Mouse (Mus musculus) kidney, adult 11 months (tissue): Measurements from ENCODE around the gene Cit.
"Not testable (repeated sequence)": the region's sequence is repeated elsewhere in the genome, so short reads cannot be mapped to it uniquely, and the experiment has no call there.

ENCODE experiments used
- DNase-seq: peaks from one replicate; pipeline ENCODE4 v3.0.0; 2022

Cit gene

DNA sequence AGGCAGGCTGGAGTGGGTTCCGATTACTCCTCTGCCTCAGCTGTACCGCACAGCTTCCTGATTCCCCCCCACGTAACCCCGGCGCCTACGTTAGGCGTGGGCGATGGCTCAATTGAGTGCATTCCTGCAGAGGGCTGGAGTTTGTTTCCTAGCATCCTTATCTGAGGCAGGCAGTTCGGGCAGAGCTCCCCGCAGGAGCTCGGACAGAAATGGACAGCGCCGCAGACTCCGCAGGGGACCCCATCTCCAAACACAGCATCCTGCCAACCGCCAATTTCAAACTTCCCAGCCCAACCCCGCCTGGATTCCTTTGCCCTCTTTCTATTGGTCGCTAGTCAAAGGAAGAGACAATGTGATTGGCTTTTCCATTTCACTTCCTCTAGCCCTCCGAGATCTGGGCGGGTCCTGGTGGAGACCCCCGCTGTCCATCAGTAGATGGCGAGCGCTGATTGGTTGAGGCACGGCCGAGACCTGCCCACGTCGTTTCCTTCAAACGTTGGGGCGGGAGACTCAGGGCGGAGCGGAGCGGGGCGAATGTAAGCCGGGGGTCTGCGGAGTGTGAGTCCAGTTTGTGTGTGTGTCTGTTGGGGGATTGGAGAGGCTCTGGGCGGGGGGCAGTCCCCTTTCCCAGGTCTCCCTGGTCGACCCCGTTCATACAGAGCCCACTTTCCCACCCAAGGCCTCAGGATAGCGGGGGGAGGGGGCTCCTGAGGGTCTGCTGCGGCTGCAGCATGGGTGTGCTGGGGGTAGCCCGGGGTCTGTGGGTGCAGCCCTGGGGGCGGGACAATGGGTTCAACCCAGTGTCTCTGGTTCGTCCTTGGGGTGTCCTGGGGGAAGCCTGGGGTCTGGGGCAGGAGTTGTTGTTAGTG, at the start of gene Cit:
Cit (plus strand) TSS at position 513 of the 869 bp plus-strand sequence.
- DNase-seq = peak; percentile 78

DNA sequence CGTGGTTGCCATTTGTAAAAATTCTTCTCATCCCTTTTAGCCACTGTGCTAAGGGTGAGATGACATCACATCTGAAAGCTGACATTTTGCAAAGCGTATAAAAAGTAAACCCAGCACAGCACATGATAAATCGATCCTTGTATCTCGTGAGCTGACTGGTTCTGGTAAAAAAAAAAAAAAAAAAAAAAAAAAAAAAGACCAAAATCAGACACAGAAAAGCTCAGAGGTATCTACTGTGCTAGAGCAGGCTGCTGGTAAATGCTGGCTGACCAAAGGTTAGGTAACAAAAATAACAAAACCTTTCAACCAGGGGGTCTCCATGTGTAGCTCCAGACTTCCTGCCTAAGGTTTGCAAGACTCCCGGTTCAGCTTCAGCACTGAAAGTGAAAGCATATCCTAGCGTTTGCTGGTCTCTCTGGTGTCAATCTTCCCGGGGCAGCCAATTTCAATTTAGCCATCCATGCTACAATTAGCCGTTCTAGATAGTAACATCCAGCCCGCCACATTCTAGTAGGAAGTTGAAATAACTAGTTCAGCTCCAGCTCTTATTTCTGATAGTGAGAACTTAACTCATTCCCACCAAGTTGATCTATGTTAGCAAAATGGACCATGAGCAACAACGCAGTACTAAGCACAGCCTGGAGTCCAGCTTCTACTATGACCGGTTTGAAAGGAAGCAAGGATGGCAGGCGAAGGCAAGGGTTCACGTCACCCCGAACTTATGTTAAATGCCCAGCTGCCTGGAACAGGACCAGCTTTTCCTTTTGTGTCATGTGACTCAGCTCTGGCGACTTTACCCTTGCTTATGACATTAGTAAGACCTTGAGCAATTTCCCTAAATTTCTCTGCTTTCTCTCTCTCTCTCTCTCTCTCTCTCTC, 45.8 kb upstream of the Cit start:
- DNase-seq = peak; percentile 18

DNA sequence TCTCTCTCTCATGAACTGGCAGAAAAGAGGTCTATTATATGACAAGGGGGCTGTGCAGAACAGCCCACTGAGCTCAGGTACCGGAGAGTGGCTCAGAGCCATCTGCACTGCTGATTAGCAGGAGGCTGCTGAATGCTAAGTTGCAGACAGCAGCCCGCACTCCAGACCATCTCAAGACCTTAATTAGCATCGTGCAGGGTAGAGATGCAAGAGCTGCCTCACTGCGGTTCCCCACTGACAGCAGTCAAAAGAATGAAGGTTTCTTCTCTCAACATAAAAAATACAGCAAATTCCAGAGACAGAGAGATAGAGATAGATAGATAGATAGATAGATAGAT, 45.2 kb upstream of the Cit start:
- no peak for DNase-seq

DNA sequence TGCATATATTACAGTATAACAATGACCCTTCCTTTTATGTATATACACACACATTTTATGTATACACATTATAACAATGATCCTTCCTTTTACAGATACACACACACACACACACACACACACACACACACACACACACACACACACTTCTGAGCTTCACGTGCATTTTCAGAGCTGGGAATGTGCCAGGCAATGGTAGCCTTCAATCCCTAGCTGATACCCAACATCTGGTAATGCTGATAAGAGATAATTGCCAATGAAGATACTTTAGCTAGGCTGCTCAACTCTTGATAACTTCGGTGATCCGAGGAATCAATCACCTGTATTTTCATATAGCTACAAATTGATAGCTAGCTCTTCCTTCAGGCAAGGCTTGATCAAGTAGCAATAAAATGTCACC, 32.8 kb upstream of the Cit start:
- DNase-seq = no peak

DNA sequence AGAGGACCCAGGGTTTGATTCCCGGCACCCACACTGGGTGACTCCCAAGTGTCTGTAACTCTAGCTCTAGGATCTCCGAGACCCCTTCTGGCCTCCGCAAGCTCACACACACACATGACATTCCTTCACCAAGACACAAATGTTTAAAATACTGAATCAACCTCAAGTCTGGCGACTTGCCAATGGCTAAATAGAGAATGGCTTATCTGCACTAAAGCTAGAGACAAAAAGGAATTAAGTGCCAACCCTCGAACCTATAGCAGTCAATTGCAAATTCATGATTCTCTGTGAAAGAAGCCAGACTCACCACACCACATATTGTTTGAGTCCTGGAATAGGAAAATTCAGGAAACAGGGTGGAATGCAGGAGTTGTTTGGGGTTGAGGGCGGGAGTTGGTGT, 28.1 kb upstream of the Cit start:
- no peak for DNase-seq

DNA sequence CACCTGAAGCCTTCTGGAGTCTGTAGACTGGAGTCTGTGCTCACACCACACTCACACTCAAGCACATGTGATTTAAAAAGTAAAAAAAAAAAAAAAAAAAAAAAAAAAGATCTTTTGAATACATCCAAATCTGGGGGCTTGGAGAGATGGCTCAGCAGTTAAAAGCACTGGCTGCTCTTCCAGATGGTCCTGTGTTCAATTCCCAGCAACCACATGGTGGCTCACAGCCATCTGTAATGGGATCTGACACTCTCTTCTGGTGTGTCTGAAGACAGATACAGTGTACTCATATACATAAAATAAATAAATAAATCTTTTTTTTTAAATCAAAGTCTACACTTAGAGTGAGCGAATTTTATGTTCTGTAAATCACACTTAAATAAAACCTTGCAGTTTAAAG, 27.4 kb upstream of the Cit start:
- DNase-seq = not testable (repeated sequence)

DNA sequence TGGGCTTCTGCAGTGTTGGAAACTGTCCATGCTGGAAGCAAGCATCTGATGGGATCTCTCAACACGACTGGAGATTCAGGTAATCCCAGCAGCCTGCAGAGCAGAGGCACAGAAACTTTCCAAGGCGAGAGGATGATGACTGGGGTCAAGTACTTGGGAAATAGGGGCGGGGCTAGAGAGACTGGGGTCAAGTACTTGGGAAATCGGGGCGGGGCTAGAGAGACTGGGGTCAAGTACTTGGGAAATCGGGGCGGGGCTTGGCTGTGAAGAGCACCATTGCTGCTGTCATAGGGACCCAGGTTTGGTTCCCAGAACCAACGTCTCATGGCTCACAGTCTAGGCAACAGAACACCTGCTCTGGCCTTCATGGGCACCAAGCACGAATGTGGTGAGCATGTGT, 25.1 kb upstream of the Cit start:
- DNase-seq = no peak

DNA sequence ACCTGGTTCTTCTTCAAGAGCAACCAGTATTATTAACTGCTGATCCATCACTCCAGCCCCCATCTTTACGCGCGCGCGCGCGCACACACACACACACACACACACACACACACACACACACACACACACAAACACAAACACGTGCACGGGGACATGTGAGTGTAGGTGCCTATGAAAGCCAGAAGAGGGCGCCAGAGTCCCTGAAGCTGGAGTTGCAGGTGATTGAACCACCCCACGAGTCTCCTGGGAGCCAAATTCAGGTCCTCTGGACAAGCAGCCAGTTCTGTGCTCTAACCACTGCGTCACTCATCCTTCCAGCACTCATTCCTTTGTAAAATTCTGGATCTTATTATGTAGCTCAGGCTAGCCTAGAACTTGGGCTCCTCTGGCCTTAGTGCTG, 23.9 kb upstream of the Cit start:
- no peak for DNase-seq

DNA sequence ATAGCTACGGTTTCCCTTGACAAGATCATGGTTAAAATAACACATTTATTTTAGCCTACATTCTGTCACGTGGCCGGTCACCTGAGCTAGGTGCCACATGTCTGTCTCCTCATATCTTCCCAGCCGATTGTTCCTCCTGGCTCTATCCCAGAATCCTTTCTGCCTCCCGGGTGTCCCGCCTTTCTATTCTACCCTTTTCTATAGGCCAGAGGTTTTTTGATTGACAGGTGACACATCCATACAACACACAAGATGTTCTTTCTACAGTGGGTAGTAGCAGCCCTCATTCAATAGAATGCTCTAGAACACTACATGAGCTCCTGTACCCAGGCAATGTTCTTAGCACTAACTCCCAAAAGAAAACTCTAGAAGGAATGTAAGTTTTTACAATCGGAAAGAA, 23.2 kb upstream of the Cit start:
- DNase-seq = no peak

DNA sequence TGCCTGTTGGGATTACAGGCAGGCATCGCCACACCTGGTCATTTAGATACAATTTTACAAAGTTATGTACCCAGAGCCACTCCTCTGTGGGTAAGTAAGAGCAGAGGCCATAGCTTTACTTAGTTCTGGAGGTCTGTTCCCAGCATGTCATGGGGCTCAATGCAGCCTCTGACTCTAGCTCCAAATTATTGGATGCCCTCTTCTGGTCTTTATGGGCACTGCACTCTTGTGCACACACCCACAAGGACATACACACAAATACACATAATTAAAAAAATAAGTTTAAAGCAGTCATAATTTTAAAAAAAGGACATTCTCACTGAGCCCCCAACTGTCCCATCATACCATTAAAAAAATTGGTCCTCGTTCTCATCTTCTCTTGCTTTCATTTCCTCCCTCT, 12.3 kb upstream of the Cit start:
- no peak for DNase-seq

DNA sequence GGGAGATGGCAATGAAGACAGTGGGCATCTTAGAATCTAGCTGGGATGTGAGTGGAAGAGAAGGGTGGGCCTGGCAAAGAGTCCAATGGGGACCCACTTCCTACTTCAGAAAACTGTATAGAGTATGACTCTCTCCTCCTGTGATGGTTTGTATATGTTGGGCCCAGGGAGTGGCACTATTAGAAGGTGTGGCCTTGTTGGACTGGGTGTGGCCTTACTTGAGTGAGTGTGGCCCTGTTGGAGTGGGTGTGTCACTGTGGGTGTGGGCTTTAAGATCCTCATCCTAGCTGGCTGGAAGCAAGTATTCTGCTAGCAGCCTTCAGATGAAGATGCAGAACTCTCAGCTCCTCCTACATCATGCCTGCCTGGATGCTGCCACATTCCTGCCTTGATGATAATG, 11.3 kb upstream of the Cit start:
- DNase-seq = not testable (repeated sequence)

DNA sequence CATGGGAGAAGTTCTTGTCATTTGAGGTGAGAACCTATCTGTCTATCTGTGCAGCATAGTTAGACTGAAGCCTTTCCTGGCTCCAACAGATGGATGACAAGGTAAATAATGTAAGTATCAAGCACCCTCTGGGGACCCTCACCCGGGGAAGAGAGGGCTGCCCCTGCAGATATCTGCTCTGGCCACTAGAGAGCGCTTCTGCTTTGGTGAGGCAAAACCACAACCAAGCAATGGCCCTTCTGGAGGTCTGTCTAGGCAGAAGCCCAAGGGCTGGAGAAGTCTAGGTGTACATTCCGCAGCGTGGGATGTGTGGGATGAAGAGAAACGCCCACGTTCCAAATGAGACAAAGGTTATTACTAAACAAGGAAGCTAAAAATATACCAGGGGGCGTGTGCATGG, 9.8 kb upstream of the Cit start:
- DNase-seq = no peak

DNA sequence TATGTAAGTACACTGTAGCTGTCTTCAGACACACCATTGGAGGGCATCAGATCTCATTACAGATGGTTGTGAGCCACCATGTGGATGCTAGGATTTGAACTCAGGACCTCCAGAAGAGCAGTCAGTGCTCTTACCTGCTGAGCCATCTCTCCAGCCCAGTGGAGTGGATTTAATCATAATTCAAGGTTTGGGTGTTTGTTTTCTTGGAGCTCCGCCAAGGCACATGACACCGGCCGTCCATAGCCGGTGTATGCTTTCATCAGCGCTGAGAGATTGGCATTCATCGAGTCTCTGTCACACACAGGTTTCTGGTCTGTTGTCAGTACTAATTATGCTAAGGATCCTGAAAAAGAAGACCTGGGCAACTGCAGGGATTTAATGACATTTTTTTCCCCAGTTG, 7.0 kb upstream of the Cit start:
- DNase-seq = no peak

DNA sequence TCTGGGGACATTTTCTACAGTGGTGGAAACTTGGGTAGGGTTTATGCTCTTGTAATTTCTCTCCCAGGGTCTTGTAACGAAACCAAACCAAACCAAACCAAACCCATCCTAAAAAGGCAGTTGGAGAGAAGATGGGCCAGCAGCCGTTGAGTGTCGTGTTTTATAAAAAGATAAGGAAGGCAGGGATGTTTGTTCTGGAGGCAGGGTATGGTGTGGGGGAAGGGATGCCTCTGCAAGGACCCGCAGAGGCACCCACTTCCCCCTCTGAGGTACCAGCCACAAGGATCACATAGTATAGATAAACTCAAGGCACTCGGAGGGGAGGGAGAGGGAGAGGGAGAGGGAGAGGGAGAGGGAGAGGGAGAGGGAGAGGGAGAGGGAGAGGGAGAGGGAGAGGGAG, 4.6 kb upstream of the Cit start:
- no peak for DNase-seq

DNA sequence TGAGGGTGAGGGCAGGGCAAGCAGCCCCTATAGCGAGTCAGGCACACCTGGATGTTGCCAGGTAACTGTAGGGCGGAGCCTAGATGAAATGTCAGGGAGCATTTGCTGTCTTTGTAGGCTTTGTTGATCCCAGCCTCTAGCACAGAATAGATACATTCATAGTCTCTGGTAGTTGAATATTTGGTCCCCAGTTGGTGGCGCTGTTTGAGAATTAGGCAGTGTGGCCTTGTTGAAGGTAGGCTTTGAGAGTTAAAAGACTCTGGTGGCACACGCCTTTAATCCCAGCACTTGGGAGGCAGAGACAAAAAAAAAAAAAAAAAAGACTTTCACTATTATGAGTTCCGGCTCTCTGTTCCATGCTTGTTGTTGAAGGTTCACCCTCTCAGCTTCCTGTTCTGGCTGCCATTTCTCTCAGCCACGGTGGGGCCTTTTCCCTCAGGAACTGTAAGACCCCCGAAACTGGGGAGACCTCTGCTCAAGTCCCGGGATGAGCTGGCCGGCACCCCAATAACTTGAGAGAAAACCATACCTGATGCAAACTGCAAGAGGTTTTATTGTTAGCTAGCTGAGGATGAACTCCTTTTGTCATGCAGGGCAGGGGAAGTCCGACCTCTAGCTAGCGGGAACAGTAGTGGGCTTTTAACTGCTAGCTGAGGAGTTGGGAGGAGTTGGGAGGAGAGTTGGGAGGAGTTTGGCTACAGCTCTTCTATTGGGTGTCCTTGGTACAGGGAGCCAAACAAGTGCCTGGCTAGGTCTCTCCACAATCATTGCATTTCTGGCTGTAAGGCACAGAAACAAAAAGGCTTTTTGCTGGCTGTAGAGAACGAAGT, 3.9 kb upstream of the Cit start:
- no peak for DNase-seq

DNA sequence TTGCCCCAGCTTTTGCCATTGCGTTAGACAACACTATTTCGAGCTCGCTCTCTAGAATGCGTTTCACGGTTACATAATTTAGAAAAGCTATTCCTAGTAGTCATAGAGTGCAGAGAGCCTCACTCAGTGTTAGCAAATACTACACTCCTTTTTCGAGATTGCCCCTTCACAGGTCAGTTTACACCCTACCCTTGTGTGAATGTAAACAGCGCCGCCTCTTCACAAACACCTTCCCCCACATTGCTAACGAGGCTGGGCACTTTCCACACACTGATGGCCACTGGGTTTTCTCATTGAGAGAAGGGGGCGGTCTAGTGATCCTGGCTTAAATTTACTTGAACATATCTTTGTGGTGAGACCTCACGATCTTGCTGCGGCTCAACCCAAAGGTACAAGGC, 711 bp upstream of the Cit start:
- DNase-seq = no peak

DNA sequence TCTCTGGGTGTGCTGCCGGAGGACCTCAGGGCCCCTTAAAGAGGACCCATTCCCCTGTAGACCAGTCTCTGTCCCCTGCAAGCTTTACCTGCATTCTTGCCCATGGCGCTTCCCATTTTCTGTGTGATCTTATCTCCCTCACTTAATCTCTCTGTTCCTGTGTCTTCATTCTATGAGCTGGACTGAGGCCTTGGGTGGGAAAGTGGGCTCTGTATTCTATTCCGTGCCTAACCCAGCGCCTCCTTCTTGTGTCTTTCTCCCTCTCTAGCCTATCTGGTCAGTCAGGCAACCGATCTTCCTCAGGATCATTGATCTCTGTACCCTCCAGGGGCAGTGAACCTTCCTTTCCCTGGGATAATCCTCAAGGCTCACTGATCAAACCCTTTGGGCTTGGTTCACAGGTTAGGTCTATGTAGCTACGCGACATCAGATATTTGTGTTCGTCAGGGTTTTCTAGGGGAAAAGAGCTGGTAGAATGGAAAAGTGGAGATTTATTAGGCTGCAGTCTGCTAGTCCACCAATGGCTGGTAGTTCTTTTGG, 627 bp downstream of the Cit start:
- peak; percentile 45 for DNase-seq

DNA sequence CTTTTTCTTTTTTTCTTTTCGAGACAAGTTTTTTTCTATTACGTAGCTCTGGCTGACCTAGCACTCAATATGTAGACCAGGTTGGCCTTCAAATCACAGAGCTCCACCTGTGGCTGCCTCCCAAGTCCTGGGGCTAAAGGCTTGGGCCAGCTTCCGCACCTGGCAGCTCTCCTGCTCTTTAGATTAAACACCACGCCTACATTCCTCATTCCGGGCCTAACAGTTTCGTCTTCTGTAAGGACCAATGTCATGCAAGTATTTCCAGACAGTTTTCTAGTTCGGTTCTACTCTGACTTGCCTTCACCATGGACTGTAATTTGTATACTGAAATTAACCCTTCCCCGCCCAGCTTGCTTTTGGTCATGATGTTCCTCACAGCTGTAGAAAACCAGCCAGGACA, 2.1 kb downstream of the Cit start:
- no peak for DNase-seq

DNA sequence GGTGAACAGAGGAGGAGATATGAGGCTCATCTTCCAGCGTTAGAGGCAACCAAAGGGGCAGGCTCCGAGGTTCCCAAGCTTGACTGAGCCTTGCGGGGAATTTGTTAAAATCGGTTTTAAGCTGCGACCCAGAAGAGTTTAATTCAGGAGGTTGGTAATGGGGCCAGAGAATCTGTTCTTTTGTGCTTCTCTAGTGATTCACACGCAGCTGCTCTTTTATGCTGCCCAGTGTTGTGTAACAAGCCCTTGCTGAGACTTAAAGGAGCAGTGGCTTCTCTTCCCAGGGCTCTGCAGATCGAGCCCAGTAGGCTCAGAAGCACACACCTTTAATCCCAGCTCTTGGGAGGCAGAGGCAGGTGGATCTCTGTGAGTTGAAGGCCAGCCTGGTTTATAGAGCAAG, 3.4 kb downstream of the Cit start:
- DNase-seq = no peak

DNA sequence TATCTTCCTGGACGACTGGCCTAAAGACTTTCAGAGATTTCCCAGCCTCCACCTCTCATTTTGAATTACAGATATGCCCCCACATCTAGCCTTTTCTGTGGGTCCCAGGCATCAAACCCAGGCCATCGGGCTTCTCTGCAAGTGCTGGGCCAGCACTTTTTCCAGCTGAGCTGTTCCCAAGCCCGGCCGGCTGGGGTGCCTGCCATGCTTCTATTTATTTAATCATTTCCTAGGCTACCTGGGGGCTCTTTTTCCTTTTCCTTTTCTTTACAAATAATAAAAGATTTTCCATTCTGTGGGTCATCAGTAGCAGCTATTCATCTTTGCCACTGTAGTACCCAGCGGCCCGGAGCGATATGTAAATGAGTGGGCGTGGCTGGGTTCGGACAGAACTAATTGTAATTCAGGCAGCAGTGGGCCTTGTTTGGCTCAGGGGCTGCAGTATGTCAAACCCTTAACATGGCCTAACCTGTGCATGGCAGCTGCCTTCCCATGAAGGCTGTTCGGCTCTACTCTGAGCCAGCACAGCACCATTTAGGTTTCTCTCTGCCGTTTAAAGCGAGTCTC, 4.3 kb downstream of the Cit start:
- DNase-seq = no peak

DNA sequence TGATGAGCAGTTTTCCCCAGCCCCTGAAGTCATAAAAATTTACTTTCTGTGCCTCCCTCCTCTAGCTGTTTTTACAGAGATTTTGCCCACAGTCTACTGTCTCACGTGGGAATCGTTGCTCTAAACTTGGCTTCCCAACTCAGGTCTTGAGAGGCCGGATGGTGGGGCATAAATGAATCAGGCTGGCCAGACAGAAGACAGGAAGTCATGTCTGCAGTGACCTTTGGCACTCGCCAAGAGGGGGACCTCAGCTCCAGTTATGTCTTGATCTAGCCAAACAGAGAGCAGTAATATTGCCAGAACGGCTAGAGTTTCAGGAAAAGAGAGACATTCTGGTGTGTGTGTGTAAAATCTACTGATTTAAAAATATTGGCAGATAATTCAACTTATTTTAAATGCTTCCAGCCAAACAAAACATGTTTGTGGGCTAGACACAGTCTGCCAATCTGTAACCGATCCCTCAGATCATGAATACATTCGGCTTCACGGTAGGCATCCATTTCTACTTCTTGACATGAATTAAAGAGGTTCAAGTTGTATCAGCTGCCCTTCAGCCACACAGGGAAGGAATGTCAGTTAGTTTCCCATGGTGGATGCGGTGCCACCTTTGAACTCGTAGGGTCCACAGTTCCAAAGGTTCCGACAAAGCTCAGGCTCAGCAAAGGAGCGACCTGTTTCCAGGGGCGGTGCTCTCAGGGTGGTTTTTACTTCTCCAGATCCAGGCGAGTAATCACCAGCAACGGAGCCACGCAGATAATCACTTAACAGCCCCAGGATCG, 5.4 kb downstream of the Cit start:
- peak; percentile 72 for DNase-seq

DNA sequence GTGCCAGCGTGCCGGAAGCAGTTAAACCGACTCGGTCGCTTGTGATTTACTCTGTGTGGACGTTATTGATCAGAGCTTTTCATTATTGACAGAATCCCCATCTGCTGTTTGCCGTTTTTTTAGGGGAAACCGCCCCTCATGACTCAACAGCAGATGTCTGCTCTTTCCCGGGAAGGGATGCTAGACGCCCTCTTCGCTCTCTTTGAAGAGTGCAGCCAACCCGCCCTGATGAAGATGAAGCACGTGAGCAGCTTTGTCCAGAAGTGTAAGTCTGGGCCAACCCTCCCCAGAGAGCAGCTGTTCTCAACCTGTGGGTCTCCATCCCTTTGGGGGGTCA, 5.9 kb downstream of the Cit start:
- DNase-seq = no peak
